Mouse (Mus musculus) adrenal gland, adult 10 weeks (tissue): Measurements from ENCODE around the gene Slc7a12. TPM values are rescaled to one million over a fixed set of nuclear protein-coding genes. Genes with fewer than 3 reads are reported as not detected.

Experiments
- polyA plus RNA-seq: library from polyadenylated mRNA; stranded (reverse); fragments of 350-450 nt; fragmentation: Illumina TruSeq; extraction: RNeasy Lipid Tissue Mini Kit (QIAGEN cat#74804); gene quantifications from one replicate; pipeline ENCODE4 v1.2.3, GENCODE M21; 2014; ENCODE audit warnings: low read depth, low replicate concordance

Gene Slc7a12
- not detected for polyA plus RNA-seq

GRCm38 (mm10) chr3:14480397-14480796, at the start of gene Slc7a12:
Gene Slc7a12 (plus strand): TSS chr3:14480697.

Other genes with a start within 250 kb of the Slc7a12 start
- gene 1810022K09Rik, start 130.6 kb downstream of the Slc7a12 start, polyA plus RNA-seq = 653 TPM
- 30.2 TPM for gene Car13, start 161.0 kb downstream of the Slc7a12 start, polyA plus RNA-seq